Mouse (Mus musculus) left cerebral cortex, adult 18-20 months (tissue): ENCODE data around the gene Cdk15. TPM values are rescaled to one million over a fixed set of nuclear protein-coding genes. Genes with fewer than 3 reads are reported as not detected.

ENCODE experiments used
- total RNA-seq, 2 experiments: library from RNA; stranded (reverse); gene quantifications; 2 replicates each; pipeline ENCODE4 v1.2.3; 2021

The Cdk15 gene
- total RNA-seq, 2 experiments from 2014 or later: 0.42 to 0.44 TPM

Other genes starting within 250 kb of the Cdk15 start
- not detected for gene C2cd6, start 162.0 kb upstream of the Cdk15 start, total RNA-seq
- 10 to 100 TPM; 29.4 to 30.9 TPM for gene Tmem237, start 136.5 kb upstream of the Cdk15 start, total RNA-seq
- gene Mpp4, start 93.5 kb upstream of the Cdk15 start, total RNA-seq: 1 to 10 TPM in 1 of 2 experiments, under 1 TPM in 1; 0.98 to 1.3 TPM
- gene Als2, start 19.7 kb upstream of the Cdk15 start, total RNA-seq: 10 to 100 TPM; 35.5 to 36.1 TPM
- gene Fzd7, start 225.5 kb downstream of the Cdk15 start, total RNA-seq: 1 to 10 TPM; 7.3 to 8.1 TPM